Comparison of ENCODE assay signal across 25 mouse cellular contexts in genomic region chr13:94423600-94423999, GRCm38 (mm10).
DNase-seq lines count a peak whose midpoint lies in the region; ATAC-seq and TF ChIP-seq lines count a peak whose summit lies in the region.
"Had no signal": no experiment of that assay in that cellular context is flagged by ENCODE, and none has a peak within 500 bp of the region (broad histone marks: within the 10 kb centered on the region; RNA-seq: fewer than 3 reads in every experiment).

No protein-coding gene starts in this region.

- ATAC-seq in forebrain, embryonic 13.5 days, result peak; percentile 65; the same call in 1 of the 2 replicates
- ATAC-seq in forebrain, embryonic 15.5 days (replicated peaks), result peak; percentile 71
- ATAC-seq in forebrain, embryonic 11.5 days (replicated peaks; ENCODE audit: low FRiP score), result no peak
- ATAC-seq in midbrain, embryonic 14.5 days (ENCODE audit: low FRiP score, low TSS enrichment), result no peak
- ATAC-seq in midbrain, postnatal 0 days (ENCODE audit: low FRiP score), result no peak
- ATAC-seq: activated CD4-positive, CD25-positive, alpha-beta regulatory T cell, adult 4 months; CD4-positive, CD25-positive, alpha-beta regulatory T cell, adult 4 months; Patski had no signal

- no peak for DNase-seq in forebrain, embryonic 10.5 days (ENCODE audit: extremely low spot score, low spot score)
- DNase-seq in forebrain, embryonic 11.5 days (ENCODE audit: low spot score), result no peak
- peak; percentile 30 for DNase-seq in midbrain, embryonic 14.5 days
- no peak for DNase-seq in midbrain, postnatal 0 days (ENCODE audit: low spot score)
- DNase-seq: adrenal gland, adult 8-10 months; adrenal gland, postnatal 14 days; adrenal gland, postnatal 36 days; B cell, adult 2 months; cerebellum, adult 11 months; cerebellum, adult 18-20 months; cerebellum, adult 8-10 months; cerebellum, adult 9-11 months; cerebellum, postnatal 14 days; cerebellum, postnatal 36 days; embryo, embryonic 11 days had no signal

- no peak overlapping the region for H3K4me3 ChIP-seq in forebrain, embryonic 13.5 days
- no peak overlapping the region for H3K4me3 ChIP-seq in forebrain, embryonic 10.5 days
- H3K4me3 ChIP-seq in forebrain, embryonic 15.5 days, result no peak overlapping the region
- no peak overlapping the region for H3K4me3 ChIP-seq in forebrain, embryonic 11.5 days (ENCODE audit: low read depth, low read length)
- H3K4me3 ChIP-seq in midbrain, embryonic 14.5 days (replicated peaks; ENCODE audit: low read depth, low read length), result no peak overlapping the region
- H3K4me3 ChIP-seq in midbrain, postnatal 0 days (ENCODE audit: low read depth, low read length), result no peak overlapping the region
- H3K4me3 ChIP-seq: embryonic facial prominence, embryonic 13.5 days; embryonic facial prominence, embryonic 15.5 days; erythroblast, embryonic 14.5 days had no signal

- H3K9ac ChIP-seq in forebrain, embryonic 13.5 days, result no peak overlapping the region
- H3K9ac ChIP-seq in forebrain, embryonic 15.5 days (replicated peaks), result no peak overlapping the region
- H3K9ac ChIP-seq in forebrain, embryonic 11.5 days (ENCODE audit: low read length), result no peak overlapping the region
- H3K9ac ChIP-seq in midbrain, embryonic 14.5 days (replicated peaks; ENCODE audit: low read length), result no peak overlapping the region
- H3K9ac ChIP-seq in midbrain, postnatal 0 days (replicated peaks; ENCODE audit: low read length, poor library complexity, severe bottlenecking), result no peak overlapping the region
- H3K9ac ChIP-seq: embryonic facial prominence, embryonic 13.5 days; embryonic facial prominence, embryonic 15.5 days had no signal

- TF ChIP-seq CTCF in midbrain, postnatal 0 days (IDR thresholded peaks at IDR 0.05), result no peak

- H3K4me1 ChIP-seq in forebrain, embryonic 13.5 days, result 0 out of 2 replicates have a peak, but pooled peaks cover 3% of the 10 kb centered on the region
- no peaks in the 10 kb centered on the region for H3K4me1 ChIP-seq in forebrain, embryonic 10.5 days
- peaks cover 4% of the 10 kb centered on the region for H3K4me1 ChIP-seq in forebrain, embryonic 15.5 days
- no peaks in the 10 kb centered on the region for H3K4me1 ChIP-seq in forebrain, embryonic 11.5 days (replicated peaks; ENCODE audit: control insufficient read depth, insufficient read depth, low read length)
- H3K4me1 ChIP-seq in midbrain, embryonic 14.5 days (ENCODE audit: control insufficient read depth, insufficient read depth, low read length), result no peaks in the 10 kb centered on the region
- no peaks in the 10 kb centered on the region for H3K4me1 ChIP-seq in midbrain, postnatal 0 days (ENCODE audit: insufficient read depth, low read length)
- H3K4me1 ChIP-seq: embryonic facial prominence, embryonic 13.5 days; embryonic facial prominence, embryonic 15.5 days had no signal

- no peaks in the 10 kb centered on the region for H3K9me3 ChIP-seq in forebrain, embryonic 13.5 days (replicated peaks)
- H3K9me3 ChIP-seq in forebrain, embryonic 10.5 days, result no peaks in the 10 kb centered on the region
- no peaks in the 10 kb centered on the region for H3K9me3 ChIP-seq in forebrain, embryonic 15.5 days
- no peaks in the 10 kb centered on the region for H3K9me3 ChIP-seq in forebrain, embryonic 11.5 days (ENCODE audit: control insufficient read depth, low read length)
- no peaks in the 10 kb centered on the region for H3K9me3 ChIP-seq in midbrain, embryonic 14.5 days (ENCODE audit: control insufficient read depth, low read length)
- H3K9me3 ChIP-seq in midbrain, postnatal 0 days (ENCODE audit: low read length), result no peaks in the 10 kb centered on the region
- H3K9me3 ChIP-seq: embryonic facial prominence, embryonic 13.5 days; embryonic facial prominence, embryonic 15.5 days; G1E had no signal

- WGBS in forebrain, embryonic 13.5 days, result 55% methylated on average over 5 of the region's 5 CpGs
- WGBS in forebrain, embryonic 10.5 days, result 89% methylated on average over 5 of the region's 5 CpGs
- 50% methylated on average over 5 of the region's 5 CpGs for WGBS in forebrain, embryonic 15.5 days
- 76% methylated on average over 5 of the region's 5 CpGs for WGBS in forebrain, embryonic 11.5 days
- WGBS in midbrain, embryonic 14.5 days, result 39% methylated on average over 5 of the region's 5 CpGs
- WGBS in midbrain, postnatal 0 days, result 39% methylated on average over 5 of the region's 5 CpGs

- H3K27ac ChIP-seq in forebrain, embryonic 13.5 days, result no peak overlapping the region
- no peak overlapping the region for H3K27ac ChIP-seq in forebrain, embryonic 10.5 days
- H3K27ac ChIP-seq in forebrain, embryonic 15.5 days (replicated peaks), result no peak overlapping the region
- H3K27ac ChIP-seq in forebrain, embryonic 11.5 days (ENCODE audit: low read depth, low read length), result no peak overlapping the region
- no peak overlapping the region for H3K27ac ChIP-seq in midbrain, embryonic 14.5 days (replicated peaks; ENCODE audit: low read depth, low read length)
- no peak overlapping the region for H3K27ac ChIP-seq in midbrain, postnatal 0 days (ENCODE audit: low read depth, low read length)
- H3K27ac ChIP-seq: embryonic facial prominence, embryonic 13.5 days; embryonic facial prominence, embryonic 15.5 days had no signal

- no peaks in the 10 kb centered on the region for H3K36me3 ChIP-seq in forebrain, embryonic 13.5 days (ENCODE audit: poor library complexity, severe bottlenecking)
- H3K36me3 ChIP-seq in forebrain, embryonic 10.5 days (replicated peaks), result peaks cover 17% of the 10 kb centered on the region
- no peaks in the 10 kb centered on the region for H3K36me3 ChIP-seq in forebrain, embryonic 15.5 days
- H3K36me3 ChIP-seq in forebrain, embryonic 11.5 days (ENCODE audit: control insufficient read depth, insufficient read depth, low read length), result no peaks in the 10 kb centered on the region
- no peaks in the 10 kb centered on the region for H3K36me3 ChIP-seq in midbrain, embryonic 14.5 days (ENCODE audit: control insufficient read depth, insufficient read depth, low read length)
- H3K36me3 ChIP-seq in midbrain, postnatal 0 days (ENCODE audit: insufficient read depth, low read length), result no peaks in the 10 kb centered on the region

- no peaks in the 10 kb centered on the region for H3K27me3 ChIP-seq in forebrain, embryonic 13.5 days
- H3K27me3 ChIP-seq in forebrain, embryonic 10.5 days (ENCODE audit: poor library complexity, severe bottlenecking), result no peaks in the 10 kb centered on the region
- no peaks in the 10 kb centered on the region for H3K27me3 ChIP-seq in forebrain, embryonic 15.5 days
- H3K27me3 ChIP-seq in forebrain, embryonic 11.5 days (ENCODE audit: control insufficient read depth, insufficient read depth, low read length), result no peaks in the 10 kb centered on the region
- H3K27me3 ChIP-seq in midbrain, embryonic 14.5 days (ENCODE audit: control insufficient read depth, insufficient read depth, low read length), result no peaks in the 10 kb centered on the region
- no peaks in the 10 kb centered on the region for H3K27me3 ChIP-seq in midbrain, postnatal 0 days (ENCODE audit: insufficient read depth, low read length)
- H3K27me3 ChIP-seq: CH12.LX; embryonic facial prominence, embryonic 13.5 days; embryonic facial prominence, embryonic 15.5 days; Patski had no signal

- H3K4me2 ChIP-seq in forebrain, embryonic 13.5 days, result no peak overlapping the region
- no peak overlapping the region for H3K4me2 ChIP-seq in forebrain, embryonic 15.5 days (replicated peaks)
- H3K4me2 ChIP-seq in forebrain, embryonic 11.5 days (ENCODE audit: low read depth, low read length, severe bottlenecking), result no peak overlapping the region
- H3K4me2 ChIP-seq in midbrain, embryonic 14.5 days (ENCODE audit: low read length), result no peak overlapping the region
- no peak overlapping the region for H3K4me2 ChIP-seq in midbrain, postnatal 0 days (ENCODE audit: low read depth, low read length, poor library complexity, severe bottlenecking)
- H3K4me2 ChIP-seq: embryonic facial prominence, embryonic 13.5 days; embryonic facial prominence, embryonic 15.5 days had no signal

Comparison
In these comparisons a context has a peak if more than half of its experiments do, and no peak if none do; other contexts are left out.
1. ATAC-seq: peak in forebrain, embryonic 13.5 days (single experiment) and forebrain, embryonic 15.5 days (single experiment); none in forebrain, embryonic 11.5 days (single experiment), midbrain, embryonic 14.5 days (single experiment) and midbrain, postnatal 0 days (single experiment).